Mouse (Mus musculus): ENCODE measurements at regions not wholly inside any gene's neighbourhood (a gene's known extent, or its start where the extent isn't known, plus 50 kb on each side); places are given as distances from the start of the nearest gene placed in this dataset.

- TF ChIP-seq POLR2A (IDR thresholded peaks at IDR 0.05; ENCODE audit: insufficient read depth, low read depth, low read length): no peak
- peak; percentile 19; the same call in 1 of the 2 replicates for TF ChIP-seq CTCF (IDR thresholded peaks at IDR 0.05; ENCODE audit: insufficient read depth, low read depth, low read length)
- no peaks in the 10 kb centered on the region; the same call in 1 of the 2 replicates for H3K4me1 ChIP-seq (ENCODE audit: control insufficient read depth, insufficient read depth, low read length)
- H3K4me3 ChIP-seq (ENCODE audit: insufficient read depth, low read depth, low read length): no peak overlapping the region
- no peak overlapping the region for H3K27ac ChIP-seq (ENCODE audit: insufficient read depth, low read depth, low read length)
- 77% methylated on average over 12 of the region's 12 CpGs for WGBS
Measured at GRCm38 (mm10) chr4:105316478-105317206, 159.5 kb downstream of the Plpp3 start.

- H3K4me1 ChIP-seq (ENCODE audit: control insufficient read depth, insufficient read depth, low read length): no peaks in the 10 kb centered on the region
- no peak overlapping the region for H3K27ac ChIP-seq (ENCODE audit: insufficient read depth, low read depth, low read length)
- 97% methylated on average over 2 of the region's 2 CpGs for WGBS
- H3K4me3 ChIP-seq (ENCODE audit: insufficient read depth, low read depth, low read length): no peak overlapping the region
- TF ChIP-seq CTCF (IDR thresholded peaks at IDR 0.05; ENCODE audit: insufficient read depth, low read depth, low read length) (no peak), POLR2A (IDR thresholded peaks at IDR 0.05; ENCODE audit: insufficient read depth, low read depth, low read length) (no peak)
Measured at GRCm38 (mm10) chr4:105318421-105318820, 161.3 kb downstream of the Plpp3 start.

GRCm38 (mm10) chr4:105323446-105323845 lies 166.3 kb downstream of the Plpp3 start:
- H3K4me3 ChIP-seq (ENCODE audit: insufficient read depth, low read depth, low read length): no peak overlapping the region
- H3K4me1 ChIP-seq (ENCODE audit: control insufficient read depth, insufficient read depth, low read length): no peaks in the 10 kb centered on the region
- TF ChIP-seq CTCF (IDR thresholded peaks at IDR 0.05; ENCODE audit: insufficient read depth, low read depth, low read length) (no peak), POLR2A (IDR thresholded peaks at IDR 0.05; ENCODE audit: insufficient read depth, low read depth, low read length) (no peak)
- H3K27ac ChIP-seq (ENCODE audit: insufficient read depth, low read depth, low read length): no peak overlapping the region
- WGBS: 24% methylated on average over 1 of the region's 1 CpGs

- no peak overlapping the region for H3K27ac ChIP-seq (ENCODE audit: insufficient read depth, low read depth, low read length)
- no peak overlapping the region for H3K4me3 ChIP-seq (ENCODE audit: insufficient read depth, low read depth, low read length)
- peaks cover 3% of the 10 kb centered on the region; the same call in 1 of the 2 replicates for H3K4me1 ChIP-seq (ENCODE audit: control insufficient read depth, insufficient read depth, low read length)
- WGBS: 75% methylated on average over 3 of the region's 3 CpGs
- TF ChIP-seq POLR2A (IDR thresholded peaks at IDR 0.05; ENCODE audit: insufficient read depth, low read depth, low read length) (no peak), CTCF (IDR thresholded peaks at IDR 0.05; ENCODE audit: insufficient read depth, low read depth, low read length) (no peak)
Measured at GRCm38 (mm10) chr4:105326989-105327388, 169.8 kb downstream of the Plpp3 start.

GRCm38 (mm10) chr4:105327711-105328471 lies 170.7 kb downstream of the Plpp3 start:
- H3K27ac ChIP-seq (ENCODE audit: insufficient read depth, low read depth, low read length): no peak overlapping the region
- no peak overlapping the region for H3K4me3 ChIP-seq (ENCODE audit: insufficient read depth, low read depth, low read length)
- TF ChIP-seq POLR2A (IDR thresholded peaks at IDR 0.05; ENCODE audit: insufficient read depth, low read depth, low read length) (no peak), CTCF (IDR thresholded peaks at IDR 0.05; ENCODE audit: insufficient read depth, low read depth, low read length) (no peak)
- WGBS: 77% methylated on average over 5 of the region's 5 CpGs
- peaks cover 3% of the 10 kb centered on the region; the same call in 1 of the 2 replicates for H3K4me1 ChIP-seq (ENCODE audit: control insufficient read depth, insufficient read depth, low read length)

GRCm38 (mm10) chr4:105328776-105329175 lies 171.6 kb downstream of the Plpp3 start:
- H3K4me1 ChIP-seq (ENCODE audit: control insufficient read depth, insufficient read depth, low read length): peaks cover 3% of the 10 kb centered on the region; the same call in 1 of the 2 replicates
- WGBS: 60% methylated on average over 10 of the region's 10 CpGs
- no peak overlapping the region for H3K4me3 ChIP-seq (ENCODE audit: insufficient read depth, low read depth, low read length)
- TF ChIP-seq CTCF (IDR thresholded peaks at IDR 0.05; ENCODE audit: insufficient read depth, low read depth, low read length): no peak
- no peak for TF ChIP-seq POLR2A (IDR thresholded peaks at IDR 0.05; ENCODE audit: insufficient read depth, low read depth, low read length)
- H3K27ac ChIP-seq (ENCODE audit: insufficient read depth, low read depth, low read length): no peak overlapping the region

GRCm38 (mm10) chr4:105332081-105332480 lies 174.9 kb downstream of the Plpp3 start:
- 77% methylated on average over 10 of the region's 10 CpGs for WGBS
- H3K4me3 ChIP-seq (ENCODE audit: insufficient read depth, low read depth, low read length): no peak overlapping the region
- H3K4me1 ChIP-seq (ENCODE audit: control insufficient read depth, insufficient read depth, low read length): peaks cover 3% of the 10 kb centered on the region; the same call in 1 of the 2 replicates
- no peak for TF ChIP-seq POLR2A (IDR thresholded peaks at IDR 0.05; ENCODE audit: insufficient read depth, low read depth, low read length)
- no peak for TF ChIP-seq CTCF (IDR thresholded peaks at IDR 0.05; ENCODE audit: insufficient read depth, low read depth, low read length)
- no peak overlapping the region for H3K27ac ChIP-seq (ENCODE audit: insufficient read depth, low read depth, low read length)

GRCm38 (mm10) chr4:105335872-105336271 lies 178.7 kb downstream of the Plpp3 start:
- TF ChIP-seq POLR2A (IDR thresholded peaks at IDR 0.05; ENCODE audit: insufficient read depth, low read depth, low read length) (no peak), CTCF (IDR thresholded peaks at IDR 0.05; ENCODE audit: insufficient read depth, low read depth, low read length) (no peak)
- Histone ChIP-seq H3K4me1 (ENCODE audit: control insufficient read depth, insufficient read depth, low read length) (no peaks in the 10 kb centered on the region), H3K4me3 (ENCODE audit: insufficient read depth, low read depth, low read length) (no peak overlapping the region), H3K27ac (ENCODE audit: insufficient read depth, low read depth, low read length) (no peak overlapping the region)
- WGBS: 17% methylated on average over 1 of the region's 1 CpGs

GRCm38 (mm10) chr4:105336557-105336956 lies 179.4 kb downstream of the Plpp3 start:
- no peak overlapping the region for H3K27ac ChIP-seq (ENCODE audit: insufficient read depth, low read depth, low read length)
- TF ChIP-seq CTCF (IDR thresholded peaks at IDR 0.05; ENCODE audit: insufficient read depth, low read depth, low read length) (no peak), POLR2A (IDR thresholded peaks at IDR 0.05; ENCODE audit: insufficient read depth, low read depth, low read length) (no peak)
- WGBS: 88% methylated on average over 4 of the region's 4 CpGs
- H3K4me3 ChIP-seq (ENCODE audit: insufficient read depth, low read depth, low read length): no peak overlapping the region
- H3K4me1 ChIP-seq (ENCODE audit: control insufficient read depth, insufficient read depth, low read length): no peaks in the 10 kb centered on the region

Measured in olfactory bulb, adult 2 months (tissue).